Mouse (Mus musculus) adrenal gland, postnatal 10 days (tissue): Measurements from ENCODE around the gene Nrsn2. TPM values are rescaled to one million over a fixed set of nuclear protein-coding genes. Genes with fewer than 3 reads are reported as not detected.

Experiments used
- DNase-seq: peaks from one replicate; pipeline ENCODE4 v3.0.0; 2021; ENCODE audit warnings: mixed read lengths
- total RNA-seq, 2 experiments: library from RNA; stranded (reverse); gene quantifications; 2 replicates each; pipeline ENCODE4 v1.2.3; 2021

The Nrsn2 gene
- total RNA-seq, 2 experiments from 2014 or later: 1.8 to 2.8 TPM

DNA sequence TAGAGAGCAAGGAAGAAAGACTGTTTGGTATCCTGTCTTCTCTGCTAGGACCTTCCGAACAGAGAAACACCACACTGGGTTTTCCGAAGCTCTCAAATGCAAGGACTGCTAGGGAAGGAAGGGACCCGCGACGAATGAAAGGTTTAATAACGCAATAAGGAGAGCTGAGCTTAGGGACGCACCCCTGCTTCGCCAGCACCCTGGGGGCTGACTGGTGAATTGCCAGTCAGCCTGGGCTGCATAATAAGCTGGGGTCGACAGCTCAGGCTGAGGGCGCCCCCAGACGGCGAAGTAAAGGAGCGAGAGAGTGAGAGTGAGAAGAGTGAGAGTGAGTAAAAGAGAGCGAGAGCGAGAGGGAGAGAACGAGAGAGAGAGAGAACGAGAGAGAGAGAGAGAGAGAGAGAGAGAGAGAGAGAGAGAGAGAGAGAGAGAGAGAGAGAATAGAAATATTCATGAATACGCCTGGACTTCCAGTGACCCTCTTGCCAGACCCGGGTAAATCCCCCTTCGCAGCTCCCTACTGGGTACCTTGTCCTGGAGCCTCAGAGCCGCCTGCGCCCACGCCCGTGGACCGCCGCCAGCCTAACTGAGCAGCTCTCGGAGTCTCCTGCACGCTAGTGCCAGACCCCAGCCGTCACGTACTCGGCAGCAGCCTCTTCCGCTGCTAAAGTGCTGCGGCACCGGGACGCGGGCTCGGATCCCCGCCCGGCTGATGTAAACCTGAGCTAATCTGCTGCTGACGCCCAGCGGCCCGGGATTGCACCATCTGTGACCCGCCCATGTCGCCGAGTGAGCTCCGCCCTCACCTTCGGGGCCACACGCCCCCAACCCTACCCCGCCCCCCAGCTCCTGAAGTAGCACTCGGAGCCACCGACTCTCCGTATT lies 32.9 kb downstream of the Nrsn2 start, which contains the start of gene Trib3:
Gene Trib3, minus strand, starts transcription at position 704 of the 885 bp plus-strand sequence.
- peak; percentile 87 for DNase-seq

DNA sequence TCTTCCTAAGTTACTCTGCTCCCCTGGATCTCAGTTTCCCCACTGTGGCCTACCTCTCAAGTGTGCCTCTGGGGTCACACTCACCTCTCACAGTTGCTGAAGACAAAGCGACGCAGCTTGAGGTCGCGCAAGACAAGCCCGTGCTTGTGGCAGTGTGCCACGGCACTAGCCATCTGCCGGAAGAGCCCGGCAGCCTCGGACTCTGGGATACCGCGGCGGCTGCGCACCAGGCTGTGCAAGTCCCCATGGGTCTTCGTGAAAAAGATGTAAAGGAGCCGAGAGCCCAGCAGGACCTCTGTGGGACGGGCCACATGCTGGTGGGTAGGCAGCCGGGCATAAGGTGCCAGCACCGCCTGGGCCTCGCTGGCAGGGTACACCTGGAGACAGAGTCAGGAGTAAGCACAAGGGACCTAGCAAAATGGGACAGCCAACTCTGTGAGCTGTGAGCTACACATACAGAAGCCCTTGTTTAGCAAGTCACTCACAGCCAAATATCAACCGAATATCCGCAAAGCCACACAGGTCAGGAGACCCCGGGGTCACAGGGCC lies 36.7 kb downstream of the Nrsn2 start:
- DNase-seq: no peak

DNA sequence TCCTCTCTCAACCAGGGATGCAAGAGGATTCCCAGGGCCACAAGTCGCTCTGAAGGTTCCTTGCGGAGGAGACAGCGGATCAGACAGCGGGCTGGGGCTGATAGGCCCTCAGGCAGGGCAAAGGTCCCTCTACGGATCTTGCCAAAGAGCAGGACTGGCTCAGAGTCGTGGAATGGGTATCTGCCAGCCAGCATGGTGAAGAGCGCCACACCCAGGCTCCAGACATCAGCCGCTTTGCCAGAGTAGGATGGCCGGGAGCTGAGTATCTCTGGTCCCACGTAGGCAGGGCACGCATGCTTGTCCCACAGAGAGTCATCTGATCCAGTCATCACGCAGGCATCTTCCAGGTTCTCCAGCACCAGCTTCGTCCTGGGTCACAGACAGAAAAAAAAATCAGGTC lies 38.1 kb downstream of the Nrsn2 start:
- no peak for DNase-seq

DNA sequence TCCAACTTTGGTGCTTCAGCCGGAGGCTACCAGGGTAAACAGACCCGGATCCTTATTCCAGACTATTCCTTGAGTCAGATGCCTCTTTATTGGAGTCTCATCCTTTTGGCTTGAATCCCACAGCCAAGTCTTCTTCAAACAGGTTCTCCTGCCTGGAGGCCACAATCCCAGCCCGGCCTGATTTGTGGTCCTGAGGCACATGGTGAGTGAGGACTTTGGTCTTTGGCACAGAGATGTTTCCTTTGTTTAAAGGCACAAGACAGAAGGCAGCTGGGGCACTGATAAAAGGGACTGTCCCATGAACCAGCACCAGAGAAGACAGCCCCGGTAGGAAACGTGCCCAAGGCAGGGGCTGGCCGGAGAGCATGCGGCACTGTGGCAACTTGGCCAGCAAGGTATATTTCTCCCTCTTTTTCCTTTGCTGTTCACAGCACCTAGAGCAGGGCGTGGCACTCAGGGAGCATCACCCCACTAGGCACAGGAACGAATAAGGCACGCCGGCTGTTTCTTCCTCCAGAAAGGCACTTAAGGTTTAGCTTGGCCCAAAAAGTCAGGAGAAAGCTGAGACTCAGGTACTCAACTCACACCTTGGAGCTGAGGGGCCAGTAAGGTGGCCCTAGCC lies 38.7 kb downstream of the Nrsn2 start:
- DNase-seq: no peak

DNA sequence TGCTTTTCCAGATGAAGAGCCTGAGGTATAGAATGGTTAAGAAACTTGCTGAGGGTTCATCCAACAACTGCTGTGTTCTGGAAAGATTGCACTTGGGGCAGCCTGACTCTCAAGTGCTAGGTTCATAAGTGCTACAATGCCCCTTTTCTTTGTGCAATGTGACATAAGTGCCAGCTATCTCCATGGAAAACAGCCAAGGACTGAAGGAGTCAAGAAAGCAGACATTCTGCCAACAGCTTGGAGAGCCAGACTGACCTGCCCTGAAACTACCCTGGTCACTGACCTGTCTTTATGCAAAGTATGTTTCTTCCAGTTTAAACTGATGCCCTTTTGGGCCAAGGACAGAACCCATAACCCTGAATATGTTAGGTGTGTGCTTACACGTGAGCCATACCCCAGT lies 39.6 kb downstream of the Nrsn2 start:
- peak; percentile 66 for DNase-seq

DNA sequence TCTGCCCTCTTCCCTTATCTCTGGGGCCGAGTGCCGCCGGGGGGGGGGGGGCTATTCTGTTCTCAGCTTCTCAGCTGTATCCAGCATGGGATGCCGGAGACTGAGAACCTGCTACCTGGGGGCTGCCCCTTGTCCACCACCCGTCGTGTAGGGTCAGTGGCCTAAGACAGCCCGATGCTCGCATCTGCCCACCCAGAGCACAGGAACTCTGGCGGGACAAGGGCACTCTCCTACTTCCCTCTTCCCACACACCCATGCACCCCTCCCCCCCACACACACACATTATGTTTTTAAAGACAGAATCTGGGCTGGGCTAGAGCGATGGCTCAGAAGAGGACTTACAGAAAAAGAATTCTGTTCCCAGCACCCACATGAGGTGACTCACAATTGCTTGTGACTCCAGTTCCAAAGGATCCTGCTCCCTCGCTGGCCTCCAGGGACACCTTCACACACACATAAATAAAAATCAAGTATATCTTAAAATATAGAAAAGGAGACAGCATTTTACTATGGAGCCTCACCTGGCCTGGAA lies 41.1 kb downstream of the Nrsn2 start:
- DNase-seq: no peak

DNA sequence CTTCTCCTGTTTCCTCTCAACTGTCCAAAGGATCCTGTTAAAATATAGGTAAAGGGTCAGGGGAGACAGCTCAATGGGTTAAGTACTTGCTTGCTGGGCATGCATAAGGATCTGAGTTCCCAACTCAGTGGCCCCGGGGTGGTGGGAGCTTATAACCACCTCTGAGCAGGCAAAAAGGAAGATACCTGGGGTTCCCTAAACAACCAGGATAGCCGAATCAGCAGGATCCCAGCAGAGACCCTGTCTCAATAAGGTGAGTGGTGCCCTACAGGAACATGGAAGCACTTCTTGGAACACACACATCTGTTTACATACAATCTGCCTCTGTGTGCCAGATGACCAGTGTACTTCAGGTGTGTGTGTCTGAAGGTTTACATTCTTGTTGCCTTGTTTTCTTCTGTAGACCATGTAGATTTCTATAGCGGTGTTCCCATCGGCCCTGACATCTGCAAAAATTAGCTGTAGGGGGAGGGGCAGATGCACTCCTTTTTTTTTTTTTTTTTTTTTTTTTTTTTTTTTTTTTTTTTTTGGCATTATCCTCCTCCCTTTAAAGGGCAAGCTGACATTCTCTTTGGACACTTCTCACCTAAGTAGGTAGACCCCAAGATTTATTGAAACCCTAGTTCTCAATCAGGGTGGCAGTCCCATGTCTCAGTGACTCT lies 43.0 kb downstream of the Nrsn2 start:
- no peak for DNase-seq

DNA sequence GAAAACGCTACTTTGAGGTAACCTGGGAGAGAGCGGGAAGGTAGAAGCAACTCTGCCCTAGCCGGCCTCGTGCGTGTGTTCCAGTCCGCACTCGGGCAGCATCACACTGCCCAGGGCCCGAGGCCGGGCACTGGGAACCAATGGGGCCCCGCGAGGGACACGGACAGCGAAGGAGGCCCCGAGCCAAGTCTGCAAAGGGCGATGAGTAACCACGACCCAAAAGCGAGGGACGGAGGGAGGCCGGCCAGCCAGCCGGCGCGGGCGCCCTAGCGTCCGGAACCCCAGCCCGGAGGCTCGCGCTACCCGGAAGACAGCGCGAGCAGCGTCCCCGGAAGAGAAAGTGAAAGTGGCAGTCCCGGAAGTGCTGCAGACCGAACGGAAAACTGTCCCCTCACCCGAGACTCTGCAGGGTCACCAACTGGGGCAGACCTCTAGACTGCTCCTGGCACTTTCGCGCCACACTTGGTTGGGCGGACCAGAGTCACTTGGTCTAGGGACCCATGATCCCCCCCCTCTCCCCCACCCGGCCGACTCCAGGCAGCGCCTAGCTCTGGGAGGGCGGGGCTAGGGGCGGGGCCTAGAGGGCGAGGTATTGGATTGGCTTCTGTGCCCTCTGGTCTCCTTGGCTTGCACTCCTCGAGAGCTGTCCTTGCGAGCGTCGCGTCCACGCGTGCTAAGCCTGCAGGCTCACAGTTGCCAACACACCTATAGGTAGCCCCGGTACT lies 44.2 kb downstream of the Nrsn2 start, which contains the start of gene Rbck1:
Gene Rbck1, minus strand, starts transcription at position 553 of the 725 bp plus-strand sequence.
- peak; percentile 94 for DNase-seq

DNA sequence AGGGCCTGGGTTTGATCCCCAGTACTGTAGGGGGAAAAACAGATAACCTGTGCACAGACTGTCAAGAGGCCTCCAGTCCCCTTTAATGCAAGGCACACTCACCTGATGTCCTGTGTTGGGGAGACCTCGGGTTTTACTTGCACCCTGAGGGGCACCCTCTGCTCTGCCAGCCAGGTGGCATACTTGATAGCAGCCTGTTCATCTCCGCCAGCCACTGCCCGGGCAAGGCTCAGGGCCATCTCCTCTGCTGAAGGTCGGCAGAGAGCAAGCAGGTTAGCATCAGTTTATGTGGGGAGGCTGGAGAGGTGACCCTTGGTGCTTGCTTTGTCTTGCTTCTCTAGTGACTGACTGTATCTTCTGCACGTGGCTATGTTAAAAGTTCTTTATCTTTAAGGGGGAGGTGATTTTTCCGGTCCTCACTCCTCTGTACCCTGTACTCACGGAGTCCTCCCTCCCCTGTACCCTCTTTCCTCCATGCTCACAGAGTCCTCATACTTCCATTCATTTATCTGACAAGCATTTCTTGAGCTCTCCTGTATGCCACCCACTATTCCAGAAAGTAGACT lies 45.5 kb downstream of the Nrsn2 start:
- no peak for DNase-seq

DNA sequence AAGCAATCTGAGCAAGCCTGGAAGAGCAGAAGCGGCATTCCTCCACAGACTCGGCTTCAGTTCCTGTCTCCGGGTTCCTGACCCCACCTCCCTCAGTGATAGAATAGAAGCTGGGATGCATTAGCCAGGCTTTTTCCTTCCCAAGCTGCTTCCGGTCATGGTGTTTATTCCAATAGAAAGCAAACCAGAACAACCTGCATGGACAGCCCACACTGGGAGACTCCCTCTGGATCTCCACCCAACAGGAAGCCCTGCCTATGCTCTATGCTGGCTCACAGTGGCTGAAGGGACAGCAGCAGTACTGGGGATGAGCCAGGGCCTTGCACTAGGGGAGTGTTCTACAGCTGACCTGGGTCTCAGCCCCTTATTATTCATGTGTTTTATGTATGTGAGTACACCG lies 48.5 kb downstream of the Nrsn2 start:
- no peak for DNase-seq

DNA sequence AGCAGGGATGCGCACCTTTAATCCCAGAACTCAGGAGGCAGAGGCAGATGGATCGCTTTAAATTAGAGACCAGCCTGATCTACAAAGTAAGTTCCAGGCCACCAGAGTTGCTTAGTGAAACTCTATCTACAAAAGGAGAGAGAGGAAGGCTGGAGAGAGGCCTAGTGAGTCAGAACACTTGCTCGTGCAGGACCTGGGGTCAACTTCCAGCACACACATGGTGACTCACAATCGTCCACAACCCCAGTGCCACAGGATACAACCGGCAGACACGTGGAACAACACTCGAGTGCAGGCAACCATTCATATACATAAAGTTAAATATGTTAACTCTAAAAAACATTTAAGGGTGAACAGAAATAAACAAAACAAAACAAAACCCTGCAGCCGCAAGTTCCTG lies 49.8 kb downstream of the Nrsn2 start:
- DNase-seq: no peak

DNA sequence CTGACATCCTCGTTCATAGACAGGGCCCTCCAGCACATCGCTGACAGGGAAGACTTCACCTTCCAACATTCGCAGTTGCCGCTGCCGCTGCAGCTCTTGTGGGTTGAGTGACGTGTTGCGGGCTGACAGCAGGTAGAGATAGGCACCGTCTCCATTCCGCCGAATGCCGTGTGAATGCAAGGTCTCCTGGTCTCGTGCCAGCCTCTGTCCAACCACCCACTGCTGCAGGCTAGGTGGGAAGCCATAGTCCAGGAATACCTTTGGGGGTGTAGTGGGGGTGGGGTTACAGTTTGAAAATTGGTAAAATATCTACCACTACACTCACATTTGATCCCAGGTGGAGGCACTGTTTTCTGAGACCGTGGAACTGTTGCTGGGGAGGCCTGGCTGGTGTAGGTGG lies 50.3 kb downstream of the Nrsn2 start:
- no peak for DNase-seq

DNA sequence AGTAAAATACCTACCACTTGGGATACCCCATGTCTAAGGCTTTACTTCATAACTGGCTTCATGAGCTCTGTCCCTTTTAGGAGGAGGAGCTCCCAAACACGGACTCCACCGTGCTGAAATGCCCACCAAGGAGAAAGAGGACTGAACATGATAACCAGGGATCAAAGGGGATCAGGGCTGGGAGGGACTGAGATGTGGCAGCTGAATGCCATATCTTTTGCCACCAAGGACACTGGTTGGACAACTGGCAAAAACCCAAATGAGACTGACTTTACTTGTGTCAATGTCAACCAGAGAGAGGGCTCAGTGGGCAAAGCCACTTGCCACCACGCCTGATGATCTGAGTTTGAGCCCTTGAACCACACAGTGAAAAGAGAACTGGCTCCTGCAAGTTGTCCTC lies 51.6 kb downstream of the Nrsn2 start:
- no peak for DNase-seq

DNA sequence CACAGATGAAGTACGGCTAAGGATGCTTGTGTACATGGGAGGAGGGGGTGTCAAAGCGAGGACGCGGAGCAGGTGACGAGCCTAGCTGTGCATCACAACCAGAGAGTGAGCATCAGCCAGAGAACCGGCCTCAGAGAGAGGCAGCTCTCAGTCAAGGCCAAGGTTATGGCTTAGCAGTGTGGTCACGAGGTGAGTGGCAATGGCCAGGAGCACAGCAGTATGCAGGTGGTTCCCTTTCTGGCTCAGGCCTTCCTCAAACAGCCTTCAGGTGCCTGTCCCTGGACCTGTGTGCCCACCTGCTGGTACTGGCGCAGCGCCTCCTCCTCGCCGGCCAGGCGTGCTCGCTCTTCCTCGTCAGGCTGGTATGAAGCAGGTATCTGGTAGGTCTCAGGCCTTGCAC lies 52.5 kb downstream of the Nrsn2 start:
- DNase-seq: peak; percentile 41

DNA sequence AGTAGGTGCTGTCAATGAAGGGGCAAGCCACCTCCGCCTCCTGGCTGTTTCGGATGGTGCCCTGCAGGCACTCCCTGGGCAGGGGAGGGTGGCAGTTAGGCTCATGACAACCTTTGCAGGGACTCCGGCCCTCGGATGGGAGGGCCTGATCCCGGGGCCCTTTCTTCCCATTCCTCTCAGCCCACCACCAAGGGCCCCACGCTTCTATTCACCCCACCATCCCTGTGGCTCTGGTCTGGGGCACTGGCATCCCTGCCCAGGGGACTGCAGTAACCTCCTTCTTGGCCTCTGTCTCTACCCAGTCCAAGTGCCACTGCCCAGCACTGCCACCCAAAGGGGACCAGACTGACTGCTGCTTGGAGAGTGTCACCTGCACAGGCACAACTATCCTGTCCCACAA lies 54.2 kb downstream of the Nrsn2 start:
- no peak for DNase-seq

DNA sequence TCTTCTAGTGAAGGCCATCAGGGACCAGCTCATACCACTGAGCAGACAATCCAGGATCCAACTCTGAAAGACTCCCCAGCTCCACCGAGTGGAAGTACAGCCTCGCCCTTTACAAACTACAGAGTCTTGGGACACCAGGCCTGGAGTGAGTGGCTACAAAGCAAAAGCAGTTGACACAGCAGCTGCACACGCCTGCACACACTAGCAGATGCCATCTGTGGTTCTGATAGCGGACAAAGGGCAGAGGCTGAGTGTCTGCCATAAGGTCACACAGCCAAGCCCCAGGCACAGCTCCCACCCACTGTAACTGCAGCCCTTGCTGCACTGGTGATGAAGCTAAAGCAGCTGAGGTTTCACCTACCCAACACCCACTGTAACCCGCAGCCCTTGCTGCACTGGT lies 54.9 kb downstream of the Nrsn2 start:
- no peak for DNase-seq

Other genes with a start within 250 kb of the Nrsn2 start
- gene Tcf15, start 233.1 kb downstream of the Nrsn2 start, total RNA-seq: 10 to 100 TPM; 22.8 to 28.8 TPM
- 100 to 1,000 TPM in 1 of 2 experiments, 10 to 100 TPM in 1; 96.6 to 109 TPM for gene Csnk2a1, start 149.8 kb downstream of the Nrsn2 start, total RNA-seq
- 100 to 1,000 TPM; 134 to 144 TPM for gene Tbc1d20, start 82.8 kb downstream of the Nrsn2 start, total RNA-seq
- 100 to 1,000 TPM in 1 of 2 experiments, 10 to 100 TPM in 1; 92.9 to 124 TPM for gene Rbck1, start 44.0 kb downstream of the Nrsn2 start, total RNA-seq
- 1 to 10 TPM; 4.6 to 6.8 TPM for gene Trib3, start 32.6 kb downstream of the Nrsn2 start, total RNA-seq
- gene Sox12, start 21.4 kb upstream of the Nrsn2 start, total RNA-seq: 10 to 100 TPM; 15.7 to 22.7 TPM
- 10 to 100 TPM in 1 of 2 experiments, 1 to 10 TPM in 1; 9.4 to 11.1 TPM for gene Zcchc3, start 38.4 kb upstream of the Nrsn2 start, total RNA-seq
- under 1 TPM; 0.42 to 0.79 TPM for gene 6820408C15Rik, start 38.9 kb upstream of the Nrsn2 start, total RNA-seq
- not detected for gene Defb23, start 88.0 kb upstream of the Nrsn2 start, total RNA-seq
- gene Defb20, start 100.4 kb upstream of the Nrsn2 start, total RNA-seq: not detected
- not detected for gene Defb22, start 113.5 kb upstream of the Nrsn2 start, total RNA-seq
- not detected for gene Defb26, start 135.1 kb upstream of the Nrsn2 start, total RNA-seq
- gene Defb28, start 141.6 kb upstream of the Nrsn2 start, total RNA-seq: not detected
- gene Defb29, start 163.5 kb upstream of the Nrsn2 start, total RNA-seq: not detected
- not detected for gene Gm17416, start 192.7 kb upstream of the Nrsn2 start, total RNA-seq
- not detected for gene Defb21, start 196.1 kb upstream of the Nrsn2 start, total RNA-seq
- gene Defb19, start 203.7 kb upstream of the Nrsn2 start, total RNA-seq: 1 to 10 TPM; 1.5 to 2.2 TPM
- gene Defb45, start 222.8 kb upstream of the Nrsn2 start, total RNA-seq: not detected
- under 1 TPM in 1 of 2 experiments, not detected in 1; 0.73 TPM for gene Defb36, start 227.7 kb upstream of the Nrsn2 start, total RNA-seq
- not detected for gene Defb25, start 246.4 kb upstream of the Nrsn2 start, total RNA-seq